Mouse (Mus musculus) common myeloid progenitor, adult 5-6 weeks (primary cell): ENCODE measurements at regions not wholly inside any gene's neighbourhood (a gene's known extent, or its start where the extent isn't known, plus 50 kb on each side); places are given as distances from the start of the nearest gene placed in this dataset.
A peak's percentile ranks its signal among the peaks of the same experiment; 100 is the strongest.

Source experiments
- ATAC-seq: replicated peaks from 2 replicates; pipeline ENCODE4 v1.8.0; 2016; ENCODE audit warnings: low read depth, mild to moderate bottlenecking, moderate TSS enrichment, inconsistent platforms; ENCODE audit not compliant: poor library complexity, severe bottlenecking

DNA sequence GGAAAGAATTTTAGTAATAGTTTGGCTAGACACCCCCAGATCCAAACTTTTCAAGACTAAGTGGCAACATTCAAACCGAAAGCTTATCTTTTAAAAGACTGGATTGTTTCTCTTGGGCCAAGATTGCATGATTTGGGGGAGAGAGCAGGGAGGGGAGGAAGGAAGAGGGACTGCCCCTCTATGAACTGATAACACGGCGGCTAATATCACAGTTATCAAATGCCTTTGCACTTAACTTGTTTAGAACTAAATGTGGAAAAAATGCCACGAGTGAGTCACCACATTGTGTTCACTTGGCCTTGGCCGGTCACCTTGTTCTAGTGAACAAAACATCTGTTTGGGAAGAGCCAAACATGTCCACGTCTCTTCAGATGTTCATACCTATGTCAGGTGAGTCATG, 92.3 kb downstream of the Tes start:
- no peak for ATAC-seq

DNA sequence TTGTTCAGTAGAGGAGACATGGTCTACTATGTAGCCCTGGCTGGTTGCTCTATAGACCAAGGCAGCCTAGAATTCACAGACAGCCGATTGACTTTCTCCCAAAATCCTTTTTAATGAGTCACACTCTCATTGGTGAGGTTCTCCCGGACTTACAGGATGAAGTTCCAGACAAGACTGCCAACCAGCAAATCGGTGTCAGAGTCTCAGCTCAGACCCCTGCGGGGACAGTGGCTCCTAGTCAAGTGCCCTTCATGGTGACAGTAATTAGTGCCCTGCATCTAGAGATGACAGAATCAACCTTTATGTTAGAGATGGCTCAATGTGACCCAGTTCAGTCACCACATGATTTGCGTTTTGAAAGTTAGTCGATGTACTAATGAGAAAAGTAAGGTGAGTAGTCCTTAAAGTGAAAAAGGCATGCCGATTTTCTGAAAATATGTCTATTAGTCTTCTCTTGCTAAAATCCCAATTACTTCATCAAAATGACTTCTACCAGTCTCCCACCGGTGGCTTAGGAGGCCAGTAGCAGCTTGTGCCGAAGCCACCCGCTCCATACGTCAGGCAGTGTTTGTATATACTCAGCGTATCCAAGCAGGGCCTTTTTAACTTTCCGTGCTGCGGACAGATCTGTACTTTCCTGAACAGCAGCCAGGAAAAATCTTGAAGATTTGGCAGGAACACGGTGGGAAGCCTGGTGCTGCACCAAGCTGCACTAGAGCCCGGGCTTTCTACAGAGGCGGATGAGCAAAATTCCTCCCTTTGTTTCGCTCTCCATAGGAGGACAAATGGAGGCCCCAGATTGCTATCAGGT, 105.2 kb downstream of the Tes start:
- ATAC-seq = peak; percentile 8; the same call in 1 of the 2 replicates

DNA sequence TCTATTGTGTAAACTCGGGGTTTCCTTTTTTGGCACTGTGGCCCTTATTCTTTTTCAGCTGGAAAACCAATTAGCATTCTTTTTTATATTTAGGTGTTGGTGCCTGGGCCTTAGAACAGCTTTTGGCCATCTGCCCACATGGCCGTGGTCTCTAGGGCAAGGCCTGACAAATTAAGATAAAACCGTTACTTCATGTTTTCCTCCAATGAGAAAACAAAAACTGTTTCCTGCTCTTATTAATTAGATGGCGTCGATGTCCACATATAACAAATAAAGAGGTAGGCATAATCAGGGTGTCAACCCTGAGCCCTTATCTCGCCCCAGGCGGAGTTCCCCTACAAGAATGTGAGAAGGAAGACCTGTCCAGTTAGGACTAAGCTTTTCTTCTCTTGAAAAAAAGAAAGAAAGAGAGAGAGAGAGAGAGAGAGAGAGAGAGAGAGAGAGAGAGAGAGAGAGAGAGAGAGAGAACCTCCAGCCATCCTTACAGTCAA, 105.9 kb downstream of the Tes start:
- peak; percentile 47 for ATAC-seq

DNA sequence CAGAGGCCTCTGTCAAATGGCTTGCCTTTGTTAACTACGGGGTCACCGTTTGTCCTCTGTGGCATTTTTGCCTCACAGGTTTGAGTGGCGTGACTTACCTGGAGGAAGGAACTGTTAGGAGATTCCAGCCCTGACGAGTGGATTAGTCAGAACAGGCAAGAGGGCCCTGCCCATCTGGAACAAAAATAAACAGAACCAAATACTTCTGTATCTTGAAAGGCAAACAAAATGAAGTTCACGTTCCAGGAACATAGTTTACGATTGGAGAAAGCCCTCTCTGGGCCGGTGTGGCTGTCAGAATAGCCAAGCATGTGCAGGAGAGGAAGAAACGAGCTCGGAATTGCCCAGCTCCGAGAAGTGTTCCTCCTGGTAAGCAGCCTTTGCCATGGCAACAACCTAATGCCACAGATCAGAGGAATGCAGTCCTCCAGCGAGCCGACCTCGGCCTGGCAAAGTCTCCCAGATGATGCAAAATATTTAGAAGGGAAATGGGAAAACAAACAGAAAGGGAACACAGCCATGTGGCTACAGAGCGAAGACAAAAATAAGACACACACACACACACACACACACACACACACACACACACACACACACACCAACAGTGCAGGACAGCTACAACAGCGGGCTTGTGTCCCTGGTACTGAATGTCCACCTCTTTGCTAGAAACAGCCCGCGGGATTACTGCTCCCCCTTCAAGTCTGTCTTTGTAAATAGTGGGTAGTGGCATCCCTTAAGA, 106.5 kb downstream of the Tes start:
- ATAC-seq = 0 out of 2 replicates have a peak, but pooled peaks have one; percentile 5

DNA sequence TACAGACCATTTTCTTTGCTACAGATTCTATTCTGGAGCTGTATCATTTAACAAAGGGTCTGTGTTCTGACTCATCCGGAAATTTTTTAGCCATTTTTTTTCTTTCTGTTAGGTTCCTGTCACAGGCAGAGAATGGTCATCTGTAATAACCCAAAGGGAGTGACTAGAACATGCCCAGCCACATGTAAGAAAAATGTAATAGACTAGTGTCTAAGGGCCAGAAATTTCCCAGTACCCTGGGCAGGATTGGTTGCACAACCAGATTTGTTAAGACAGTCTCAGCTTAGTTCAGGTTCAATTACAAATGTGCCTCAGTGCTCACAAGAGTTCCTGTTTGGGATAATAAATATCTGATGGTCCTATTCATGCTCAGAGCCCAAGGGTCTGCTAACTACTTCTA, 107.1 kb downstream of the Tes start:
- no peak for ATAC-seq

DNA sequence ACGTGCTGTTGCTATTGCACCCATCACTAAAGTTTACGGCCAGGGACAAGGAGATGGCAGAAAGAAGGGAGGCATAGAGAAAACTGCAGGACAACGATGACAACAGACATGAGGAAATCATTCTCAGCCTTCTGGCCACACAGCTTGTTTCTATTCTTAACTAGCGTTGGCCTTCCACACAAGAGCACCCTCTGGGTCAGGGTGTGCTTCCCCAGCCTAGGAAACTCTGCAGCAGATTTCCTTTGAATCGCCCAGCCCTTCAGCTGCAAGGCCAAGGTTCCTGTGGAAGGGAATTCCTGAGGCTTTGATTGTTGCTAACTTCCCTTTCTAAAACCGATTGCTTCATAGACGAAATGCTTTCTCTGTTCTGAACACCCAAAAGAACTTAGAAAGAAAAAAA, 103.8 kb upstream of the Cav2 start:
- ATAC-seq = no peak

DNA sequence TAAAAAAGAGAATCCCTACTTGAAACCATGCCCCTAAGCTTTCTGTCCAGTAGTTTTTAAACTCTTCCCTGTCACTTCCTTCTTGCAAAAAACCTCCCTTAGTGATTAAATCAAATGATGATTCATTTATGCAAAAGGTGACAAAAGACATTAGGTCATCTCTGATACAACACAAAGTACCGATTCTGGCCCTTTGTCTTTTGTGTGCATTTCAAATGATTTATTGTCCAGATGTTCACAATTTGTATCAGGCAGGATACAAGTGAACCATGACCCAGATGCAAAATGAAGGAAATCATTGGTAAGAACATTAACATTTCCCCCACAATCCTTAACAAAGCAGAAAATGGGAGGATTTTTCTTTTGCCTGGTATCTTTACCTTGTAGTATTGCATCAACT, 101.5 kb upstream of the Cav2 start:
- no peak for ATAC-seq

DNA sequence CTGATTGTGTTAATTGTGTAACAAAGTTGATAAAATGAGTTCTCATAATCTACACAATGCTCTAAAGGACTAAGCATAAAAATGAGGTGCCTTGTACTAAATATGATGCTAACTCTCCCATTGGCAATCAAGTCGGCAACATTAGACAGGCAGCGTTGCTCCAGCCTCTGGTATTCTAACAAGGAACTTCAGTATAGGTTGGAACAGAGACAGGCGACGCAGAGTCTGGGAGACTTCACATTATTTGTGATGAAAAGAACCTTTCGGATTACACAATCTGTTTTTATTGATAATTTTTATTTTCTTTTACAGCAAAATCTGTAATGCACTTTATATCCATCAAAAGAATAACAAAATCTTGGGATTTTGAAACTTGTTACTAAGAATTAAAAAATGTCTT, 94.4 kb upstream of the Cav2 start:
- no peak for ATAC-seq

DNA sequence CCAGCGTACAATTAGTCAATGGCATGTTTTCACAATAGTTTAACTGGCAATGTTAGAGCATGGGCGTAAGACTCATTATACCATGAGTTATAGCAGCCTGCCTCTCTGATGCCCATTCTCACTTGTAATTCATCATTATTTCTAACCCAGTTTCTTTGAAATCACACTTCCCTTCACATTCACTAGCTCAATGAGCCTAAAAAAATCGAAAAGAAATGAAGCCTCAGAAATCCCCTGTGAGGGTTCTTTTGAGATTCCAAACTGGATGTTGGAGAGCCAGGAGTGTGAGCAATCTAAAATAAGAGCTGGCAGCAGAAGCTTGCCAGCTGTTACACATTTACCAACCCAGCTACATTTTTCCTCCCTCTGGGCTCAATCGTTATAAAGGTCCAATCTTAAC, 93.9 kb upstream of the Cav2 start:
- ATAC-seq = no peak

DNA sequence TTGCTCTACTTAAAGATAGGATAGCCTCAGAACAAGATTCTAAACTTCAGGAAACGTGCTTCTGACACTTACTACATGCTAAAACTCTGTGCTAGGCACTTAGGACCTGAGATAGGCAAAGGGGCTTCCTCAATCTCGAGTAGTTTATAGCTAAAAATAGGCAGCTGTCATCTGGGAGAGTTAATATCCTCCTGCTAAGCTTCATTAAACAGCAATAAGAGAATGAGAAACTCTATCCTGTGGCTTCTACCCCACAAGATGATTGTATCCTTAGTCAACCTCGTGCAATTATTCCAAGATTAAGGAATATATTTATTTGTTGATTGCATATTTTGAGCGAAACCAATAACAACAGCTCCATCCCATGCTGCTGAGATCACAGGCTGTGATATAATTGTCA, 85.4 kb upstream of the Cav2 start:
- no peak for ATAC-seq

DNA sequence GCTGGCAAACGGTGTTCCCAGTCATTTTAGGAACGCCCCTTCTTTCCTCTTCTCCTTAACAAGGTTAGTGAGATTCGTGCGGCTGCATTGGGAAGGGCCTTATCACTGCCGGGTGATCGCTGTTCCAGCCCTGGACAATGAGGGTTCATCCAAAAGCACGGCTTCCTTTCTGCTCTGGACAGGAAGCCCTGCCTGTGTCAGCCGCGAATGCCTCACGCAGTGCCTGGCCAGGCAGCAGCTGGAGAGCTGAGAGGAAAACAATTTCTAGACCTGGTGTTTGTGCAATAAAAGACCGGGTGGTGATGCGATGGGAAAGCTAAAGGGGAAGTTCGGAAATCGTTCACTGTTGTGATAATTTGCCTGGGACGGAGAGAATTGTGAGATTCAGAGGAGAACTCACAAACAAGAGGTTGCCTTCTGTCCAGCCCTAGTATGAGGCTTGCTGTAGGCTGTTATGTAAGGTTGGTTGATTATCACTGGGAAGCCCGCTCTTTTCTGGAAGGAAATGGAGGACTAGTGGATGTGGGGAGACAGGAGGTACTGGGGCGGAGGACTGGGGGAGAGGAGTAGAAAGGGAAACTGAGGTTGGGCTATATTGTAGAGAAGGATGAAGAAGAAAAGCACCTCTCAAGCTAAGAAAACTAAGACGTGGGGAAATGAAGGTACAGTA, 83.1 kb upstream of the Cav2 start:
- peak; percentile 87 for ATAC-seq

DNA sequence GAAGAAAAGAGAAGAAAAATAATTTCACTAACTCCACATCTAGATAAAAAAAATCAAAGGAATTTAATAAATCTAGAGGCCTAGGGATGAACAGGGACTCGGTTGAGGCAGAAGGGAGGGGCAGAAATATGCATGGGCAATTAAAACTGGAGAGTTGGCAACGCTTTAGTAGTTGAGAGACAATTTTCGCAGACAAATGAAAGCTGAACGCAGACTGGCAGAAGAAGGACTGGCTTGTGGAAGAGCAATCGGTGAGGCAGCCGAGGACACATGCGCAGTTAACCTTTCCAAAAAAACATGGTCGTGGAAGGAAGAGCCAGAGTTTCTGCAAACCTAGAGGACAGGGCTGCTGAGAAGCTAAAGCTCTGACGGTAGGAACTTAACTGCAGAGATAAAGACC, 82.1 kb upstream of the Cav2 start:
- ATAC-seq = no peak

DNA sequence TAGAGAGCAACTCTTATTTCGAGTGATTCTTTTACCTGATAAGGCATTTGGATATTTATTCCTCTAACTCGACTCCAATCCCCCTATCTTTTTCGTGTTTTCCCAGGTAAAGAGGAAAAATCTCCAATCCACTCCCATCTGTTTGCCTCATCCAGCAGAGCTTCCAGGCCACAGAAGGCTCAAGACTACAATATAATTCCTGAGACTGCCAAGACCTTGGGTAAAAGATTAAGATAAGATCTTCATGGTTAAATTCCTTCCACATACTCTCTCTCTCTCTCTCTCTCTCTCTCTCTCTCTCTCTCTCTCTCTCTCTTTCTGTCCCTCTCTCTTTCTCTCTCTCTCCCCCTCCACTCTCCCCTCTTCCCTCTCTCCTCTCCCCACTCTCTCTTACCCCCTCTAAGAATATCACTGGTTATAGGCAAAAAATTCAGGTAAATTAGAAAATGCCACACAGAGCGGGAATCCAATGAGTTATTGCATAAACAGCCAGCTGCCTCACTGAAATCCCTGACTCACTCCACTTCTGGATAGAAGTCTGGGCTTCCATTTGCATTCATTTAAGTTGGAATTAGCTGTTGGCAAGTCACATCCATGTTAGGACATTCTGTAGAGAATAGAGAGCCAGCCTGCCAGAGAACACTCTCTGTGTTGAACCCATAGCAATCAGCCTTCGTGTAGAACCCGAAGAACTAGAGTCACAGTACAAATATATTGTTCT, 78.9 kb upstream of the Cav2 start:
- ATAC-seq = no peak

DNA sequence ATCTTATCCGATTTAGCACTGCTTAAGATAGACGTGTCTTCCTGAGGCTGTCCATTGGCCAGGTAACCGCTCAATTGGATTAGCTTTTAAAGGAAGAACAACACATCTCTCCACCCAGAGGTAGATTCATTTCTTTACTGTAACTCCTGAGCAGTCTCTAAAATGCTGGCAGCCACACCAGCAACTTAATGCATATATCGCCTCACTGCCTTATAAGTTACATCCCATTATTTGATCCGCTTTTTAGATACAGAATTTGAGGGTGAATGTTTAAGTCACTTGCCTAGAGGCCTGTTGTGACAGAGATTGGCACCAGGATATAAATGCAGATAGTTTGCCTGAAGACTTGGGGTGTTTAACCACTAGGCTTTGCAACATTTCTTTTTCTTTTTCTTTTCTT, 77.7 kb upstream of the Cav2 start:
- ATAC-seq = no peak

DNA sequence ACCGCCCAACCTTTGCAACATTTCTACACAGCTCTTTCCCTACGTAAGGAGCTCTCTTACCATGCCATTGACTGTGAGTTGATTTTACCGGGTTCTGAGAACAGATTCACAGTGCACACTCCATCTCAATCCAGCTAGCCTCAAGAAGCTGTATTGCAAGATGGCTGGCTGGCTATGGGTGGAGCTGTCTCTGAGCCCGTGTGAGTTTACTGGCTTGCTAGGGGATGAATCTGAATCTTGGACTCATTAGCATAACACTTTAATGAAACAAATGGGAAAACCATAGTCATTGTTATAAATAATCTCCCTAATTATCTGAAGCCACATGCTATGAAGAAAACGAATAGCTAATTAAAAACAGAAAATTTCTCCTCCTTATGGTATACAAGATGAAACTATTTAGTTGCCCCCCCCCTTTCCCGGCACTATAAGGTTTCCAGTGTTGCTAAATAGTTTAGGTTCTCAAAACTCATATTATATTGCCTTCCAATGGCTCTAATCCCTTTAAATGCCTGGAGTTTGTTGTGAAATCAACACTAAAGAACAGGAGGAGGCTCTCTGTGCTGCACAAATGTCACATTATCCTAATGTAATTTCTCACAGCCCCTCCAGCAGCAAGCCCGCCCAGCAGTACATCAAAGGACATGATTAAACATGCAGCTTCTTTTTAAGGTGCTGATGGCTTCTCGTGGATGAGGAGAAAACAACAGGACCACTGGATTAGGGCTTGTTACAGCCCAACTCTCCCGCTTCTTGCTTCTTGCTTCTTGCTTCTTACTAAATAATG, 76.9 kb upstream of the Cav2 start:
- ATAC-seq = no peak

DNA sequence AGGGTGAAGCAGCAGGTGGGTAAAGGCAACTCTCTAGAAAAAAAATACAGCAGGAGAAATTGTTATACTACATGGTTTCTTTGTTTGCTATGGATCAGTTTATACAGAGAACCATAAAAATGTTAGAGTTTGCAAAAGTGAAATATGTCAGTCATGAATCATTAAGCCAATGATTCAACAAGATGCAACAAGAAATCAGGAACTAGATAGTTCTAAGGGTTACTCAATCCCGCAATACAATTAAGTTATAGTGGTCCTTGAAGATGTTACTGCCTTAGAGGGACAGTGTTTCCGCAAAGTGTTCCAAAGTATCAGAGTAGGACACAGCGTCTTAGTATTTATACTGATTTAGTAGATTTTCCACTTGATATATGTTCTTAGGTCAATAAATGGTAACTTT, 74.1 kb upstream of the Cav2 start:
- no peak for ATAC-seq

DNA sequence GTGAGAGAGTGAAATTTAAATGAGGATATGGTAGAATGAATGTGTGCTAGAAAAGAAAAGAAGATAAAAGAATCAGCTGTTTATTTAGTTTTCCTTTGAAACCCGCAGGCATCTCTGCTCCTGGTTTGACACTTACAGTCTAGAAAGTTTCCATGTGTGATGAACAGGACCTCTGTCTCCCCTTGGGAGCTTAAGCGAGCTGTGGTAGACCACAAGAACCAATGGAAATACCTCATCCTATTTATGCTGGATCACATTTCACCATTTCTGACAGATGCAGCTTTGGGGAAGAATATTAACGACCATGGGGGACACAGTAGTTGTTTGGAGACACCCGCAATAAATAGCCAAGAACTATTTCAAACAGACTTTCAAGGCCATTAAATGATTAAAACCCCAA, 71.2 kb upstream of the Cav2 start:
- peak; percentile 52; the same call in 1 of the 2 replicates for ATAC-seq

DNA sequence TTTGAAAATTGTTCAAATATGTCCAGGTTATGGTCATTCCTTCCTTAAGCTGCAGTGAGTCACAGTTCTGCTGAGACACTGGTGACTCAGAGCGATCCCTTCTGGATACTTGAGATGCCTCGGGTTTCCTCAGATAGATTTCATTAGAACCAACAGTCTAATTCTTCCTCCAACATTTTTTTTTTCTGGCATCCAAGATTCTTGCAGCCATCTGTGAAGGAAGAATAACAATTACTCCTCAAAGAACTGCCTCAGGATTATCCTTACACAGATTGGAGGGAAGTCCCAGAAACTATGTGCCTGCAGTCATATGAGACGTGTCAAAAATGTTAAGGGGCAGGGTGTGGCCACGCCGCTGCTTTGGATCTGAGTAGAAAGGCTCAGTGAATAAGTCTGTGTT, 69.6 kb upstream of the Cav2 start:
- no peak for ATAC-seq

DNA sequence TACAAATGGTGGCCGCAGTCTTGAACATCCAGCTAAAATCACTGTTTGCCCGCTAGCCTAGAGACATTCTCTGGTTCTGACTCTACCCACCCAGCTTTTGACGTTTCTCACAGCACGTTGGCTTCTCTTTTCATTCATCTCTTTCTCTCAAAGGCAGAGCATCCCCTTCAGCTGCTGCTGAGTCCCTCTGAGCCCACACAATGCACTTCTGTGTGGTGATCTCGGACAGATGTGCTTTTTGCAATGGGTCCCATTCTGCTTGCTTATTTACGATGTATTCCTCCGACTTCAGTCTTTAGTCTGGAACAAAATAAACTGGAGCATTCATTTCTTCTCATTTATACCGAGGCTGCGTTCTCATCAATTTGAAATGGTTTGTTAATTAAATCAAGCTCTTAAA, 66.2 kb upstream of the Cav2 start:
- no peak for ATAC-seq

DNA sequence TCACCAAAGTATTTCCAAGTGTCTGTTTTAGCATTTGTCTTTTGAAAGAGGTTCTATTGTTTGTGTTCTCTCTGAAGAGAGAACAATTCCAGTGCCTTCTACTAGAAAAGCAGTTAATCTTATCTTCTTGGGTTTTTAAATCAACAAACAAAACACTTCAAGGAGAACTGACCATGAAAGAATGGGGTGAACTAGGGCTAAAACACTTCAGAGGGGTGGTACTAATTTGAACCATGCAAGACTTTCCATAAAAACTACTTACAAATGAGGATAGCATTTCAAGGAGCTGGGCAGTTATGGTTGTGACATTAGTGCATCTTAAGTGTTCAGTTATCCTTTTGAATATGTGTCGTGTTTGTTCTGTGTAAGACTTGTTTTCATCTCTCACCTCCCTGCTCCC, 64.5 kb upstream of the Cav2 start:
- no peak for ATAC-seq
